Mouse (Mus musculus): ENCODE results near the gene Jmjd7. TPM values are rescaled to one million over a fixed set of nuclear protein-coding genes. Genes with fewer than 3 reads are reported as not detected.

Jmjd7 gene
- total and polyA plus RNA-seq, 3 experiments, result 8.4 to 15.0 (median 14.6) TPM

GRCm38 (mm10) chr2:120007680-120008210, 19.5 kb upstream of the Jmjd7 start:
- Histone ChIP-seq H3K4me1 (ENCODE audit: control insufficient read depth in 1 of 2, insufficient read depth in 2 of 2) (peaks cover 0 to 6% of the 10 kb centered on the region in 2 experiments; a peak in 1 of 4 replicates), H3K79me2 (replicated peaks; ENCODE audit: control insufficient read depth, extremely low read depth, insufficient read depth, poor library complexity, severe bottlenecking) (no peaks in the 10 kb centered on the region), H3K27me3 (replicated peaks) (no peaks in the 10 kb centered on the region), H3K4me3 (replicated peaks in 1 of 3; ENCODE audit: low read depth in 2 of 3, low read length in 2 of 3, poor library complexity in 1 of 3) (no peak overlapping the region), H3K9ac (ENCODE audit: insufficient read depth, low read depth) (no peak overlapping the region), H3K36me3 (replicated peaks in 1 of 2; ENCODE audit: control insufficient read depth in 1 of 2, insufficient read depth in 1 of 2, low read length in 1 of 2) (peaks cover 3 to 26% of the 10 kb centered on the region in 2 experiments), H3K9me3 (replicated peaks; ENCODE audit: low read length) (no peaks in the 10 kb centered on the region), H3K27ac (ENCODE audit: insufficient read depth, low read depth) (no peak overlapping the region), H3K4me2 (ENCODE audit: insufficient read depth, low read depth, poor library complexity, severe bottlenecking) (no peak overlapping the region)
- no peak for DNase-seq (ENCODE audit: extremely low read depth)
- no peak for TF ChIP-seq EP300 (IDR thresholded peaks at IDR 0.05; ENCODE audit: low read length)
- no peak for TF ChIP-seq IRF4 (IDR thresholded peaks at IDR 0.05; ENCODE audit: low read depth, low read length)
- no peak for TF ChIP-seq ELF1 (IDR thresholded peaks at IDR 0.05; ENCODE audit: low read depth, low read length)
- no peak for TF ChIP-seq PAX5 (IDR thresholded peaks at IDR 0.05; ENCODE audit: low read length)
- TF ChIP-seq ZC3H11A (IDR thresholded peaks at IDR 0.05; ENCODE audit: low read depth, low read length), result no peak
- TF ChIP-seq USF1 (IDR thresholded peaks at IDR 0.05; ENCODE audit: low read depth, low read length), result no peak
- TF ChIP-seq POLR2A (IDR thresholded peaks at IDR 0.05; ENCODE audit: low read depth, low read length), result no peak
- TF ChIP-seq ZMIZ1 (IDR thresholded peaks at IDR 0.05; ENCODE audit: low read depth, low read length), result no peak
- no peak for TF ChIP-seq MEF2A (IDR thresholded peaks at IDR 0.05; ENCODE audit: borderline replicate concordance, low read depth, low read length)
- TF ChIP-seq MXI1 (IDR thresholded peaks at IDR 0.05; ENCODE audit: low read depth, low read length), result no peak
- TF ChIP-seq SMC3 (IDR thresholded peaks at IDR 0.05; ENCODE audit: low read depth, low read length), result no peak
- TF ChIP-seq JUND (conservative IDR thresholded peaks at IDR 0.05; ENCODE audit: low read depth, low read length), result no peak
- TF ChIP-seq MAZ (IDR thresholded peaks at IDR 0.05; ENCODE audit: low read depth, low read length), result no peak
- TF ChIP-seq E2F4 (IDR thresholded peaks at IDR 0.05; ENCODE audit: insufficient replicate concordance, low read depth, low read length), result no peak
- TF ChIP-seq BHLHE40 (IDR thresholded peaks at IDR 0.05; ENCODE audit: low read depth, low read length), result no peak
- dilution Hi-C loops (cut with MboI; ENCODE audit: extremely low pct_ligation_motif_present, extremely low pct_unique_long_range_greater_than_20kb, low sequenced_read_pairs), result no loop called here
- in situ Hi-C loops (cut with MboI; ENCODE audit: low pct_ligation_motif_present, low pct_unique_long_range_greater_than_20kb, low sequenced_read_pairs), result no loop called here

GRCm38 (mm10) chr2:120008672-120009071, 18.6 kb upstream of the Jmjd7 start:
- in situ Hi-C loops (cut with MboI; ENCODE audit: low pct_ligation_motif_present, low pct_unique_long_range_greater_than_20kb, low sequenced_read_pairs), result no loop called here
- Histone ChIP-seq H3K36me3 (replicated peaks in 1 of 2; ENCODE audit: control insufficient read depth in 1 of 2, insufficient read depth in 1 of 2, low read length in 1 of 2) (peaks cover 4 to 35% of the 10 kb centered on the region in 2 experiments), H3K4me2 (ENCODE audit: insufficient read depth, low read depth, poor library complexity, severe bottlenecking) (no peak overlapping the region), H3K27ac (ENCODE audit: insufficient read depth, low read depth) (no peak overlapping the region), H3K4me3 (replicated peaks in 1 of 3; ENCODE audit: low read depth in 2 of 3, low read length in 2 of 3, poor library complexity in 1 of 3) (no peak overlapping the region), H3K4me1 (ENCODE audit: control insufficient read depth in 1 of 2, insufficient read depth in 2 of 2) (peaks cover 0 to 6% of the 10 kb centered on the region in 2 experiments; a peak in 1 of 4 replicates), H3K79me2 (replicated peaks; ENCODE audit: control insufficient read depth, extremely low read depth, insufficient read depth, poor library complexity, severe bottlenecking) (no peaks in the 10 kb centered on the region), H3K9me3 (replicated peaks; ENCODE audit: low read length) (no peaks in the 10 kb centered on the region), H3K27me3 (replicated peaks) (no peaks in the 10 kb centered on the region), H3K9ac (ENCODE audit: insufficient read depth, low read depth) (no peak overlapping the region)
- no peak for TF ChIP-seq JUND (conservative IDR thresholded peaks at IDR 0.05; ENCODE audit: low read depth, low read length)
- TF ChIP-seq MAX (IDR thresholded peaks at IDR 0.05; ENCODE audit: low read length), result no peak
- TF ChIP-seq NELFE (IDR thresholded peaks at IDR 0.05; ENCODE audit: low read depth, low read length), result no peak
- DNase-seq (ENCODE audit: extremely low read depth), result no peak
- dilution Hi-C loops (cut with MboI; ENCODE audit: extremely low pct_ligation_motif_present, extremely low pct_unique_long_range_greater_than_20kb, low sequenced_read_pairs), result no loop called here
